Mouse (Mus musculus) embryonic facial prominence, embryonic 11.5 days (tissue): ENCODE measurements around the gene Nckap5. TPM values are rescaled to one million over a fixed set of nuclear protein-coding genes. Genes with fewer than 3 reads are reported as not detected.

Experiments used
- ATAC-seq: fragments of 200-750 bp; cut with Nextera tagmentation; replicated peaks from 2 replicates; pipeline ENCODE4 v1.8.0; 2017; ENCODE audit warnings: low read depth; ENCODE audit not compliant: insufficient number of reproducible peaks, low FRiP score, low TSS enrichment
- DNase-seq: peaks from one replicate; pipeline ENCODE4 v3.0.0-alpha.2; 2015; ENCODE audit warnings: low spot score
- H3K27ac ChIP-seq: fragments of 300-500 bp; sonication (generic); replicated peaks from 2 replicates; pipeline ENCODE4 v1.5.1; 2014; ENCODE audit warnings: mild to moderate bottlenecking, low read depth, low read length, control low read depth
- H3K27me3 ChIP-seq: fragments of 300-500 bp; sonication (generic); 2 replicates; pipeline ENCODE4 v1.6.1; 2014; ENCODE audit warnings: mild to moderate bottlenecking, low read length, moderate library complexity, mixed read lengths; ENCODE audit not compliant: control insufficient read depth, insufficient read depth
- H3K36me3 ChIP-seq: fragments of 300-500 bp; sonication (generic); replicated peaks from 2 replicates; pipeline ENCODE4 v1.6.1; 2014; ENCODE audit warnings: low read depth, mild to moderate bottlenecking, low read length, moderate library complexity, mixed read lengths; ENCODE audit not compliant: control insufficient read depth, insufficient read depth
- H3K4me1 ChIP-seq: fragments of 300-500 bp; sonication (generic); 2 replicates; pipeline ENCODE4 v1.6.1; 2014; ENCODE audit warnings: low read length, mixed read lengths; ENCODE audit not compliant: control insufficient read depth, insufficient read depth
- H3K4me2 ChIP-seq: fragments of 300-500 bp; sonication (generic); 2 replicates; pipeline ENCODE4 v1.6.1; 2014; ENCODE audit warnings: low read depth, mild to moderate bottlenecking, control low read depth, low read length, moderate library complexity
- H3K4me3 ChIP-seq: fragments of 300-500 bp; sonication (generic); 2 replicates; pipeline ENCODE4 v1.5.1; 2014; ENCODE audit warnings: low read depth, low read length, control low read depth
- H3K9ac ChIP-seq: fragments of 300-500 bp; sonication (generic); replicated peaks from 2 replicates; pipeline ENCODE4 v1.6.1; 2014; ENCODE audit warnings: mild to moderate bottlenecking, control low read depth, low read length
- H3K9me3 ChIP-seq: fragments of 300-500 bp; sonication (generic); replicated peaks from 2 replicates; pipeline ENCODE4 v1.6.1; 2016; ENCODE audit warnings: mild to moderate bottlenecking, low read length, inconsistent platforms, mixed read lengths; ENCODE audit not compliant: control insufficient read depth
- WGBS: fragments of 180-500 bp; shearing (Covaris S2); extraction: QIAGEN DNeasy Blood & Tissue Kit; methylation state at CpG from one replicate; pipeline ENCODE4 v1.1.7; 2014; 5-methylcytosine and 5-hydroxymethylcytosine counted together
- polyA plus RNA-seq: library from polyadenylated mRNA; unstranded; fragments of >200 nt; fragmentation: Nextera tagmentation; extraction: Ambion mirVana; gene quantifications from 2 replicates; pipeline ENCODE4 v1.2.1, GENCODE M21; 2014

Nckap5 gene
- polyA plus RNA-seq, 1 experiment from 2014 or later = 5.7 TPM

- no peaks in the 10 kb centered on the region for H3K4me1 ChIP-seq
- 28% methylated on average over 4 of the region's 4 CpGs for WGBS
- H3K9ac ChIP-seq = no peak overlapping the region
- no peak overlapping the region for H3K27ac ChIP-seq
- no peaks in the 10 kb centered on the region for H3K9me3 ChIP-seq
- H3K27me3 ChIP-seq = no peaks in the 10 kb centered on the region
- H3K4me3 ChIP-seq = no peak overlapping the region
- ATAC-seq (peak; percentile 72), DNase-seq (peak; percentile 22)
- H3K36me3 ChIP-seq = no peaks in the 10 kb centered on the region
- no peak overlapping the region for H3K4me2 ChIP-seq
Observed at GRCm38 (mm10) chr1:126745482-126746136, 85.0 kb downstream of the Nckap5 start.

GRCm38 (mm10) chr1:126744631-126745305 lies 85.8 kb downstream of the Nckap5 start:
- H3K27me3 ChIP-seq = no peaks in the 10 kb centered on the region
- DNase-seq = peak; percentile 9
- H3K9me3 ChIP-seq = no peaks in the 10 kb centered on the region
- no peaks in the 10 kb centered on the region for H3K4me1 ChIP-seq
- H3K36me3 ChIP-seq = no peaks in the 10 kb centered on the region
- H3K4me3 ChIP-seq = no peak overlapping the region
- WGBS = 53% methylated on average over 14 of the region's 14 CpGs
- H3K9ac ChIP-seq = no peak overlapping the region
- no peak overlapping the region for H3K27ac ChIP-seq
- ATAC-seq = no peak
- H3K4me2 ChIP-seq = no peak overlapping the region

- Histone ChIP-seq H3K4me1 (no peaks in the 10 kb centered on the region; the same call in 1 of the 2 replicates), H3K27me3 (no peaks in the 10 kb centered on the region; the same call in 1 of the 2 replicates), H3K4me3 (peak overlapping the region; percentile 31), H3K27ac (no peak overlapping the region), H3K9me3 (no peaks in the 10 kb centered on the region), H3K4me2 (peak overlapping the region; percentile 65), H3K36me3 (no peaks in the 10 kb centered on the region), H3K9ac (peak overlapping the region; percentile 43; the same call in 1 of the 2 replicates)
- ATAC-seq = no peak
- DNase-seq = no peak
- WGBS = 3% methylated on average over 12 of the region's 12 CpGs
Observed at GRCm38 (mm10) chr1:126738291-126738640, 92.3 kb downstream of the Nckap5 start.

DNA sequence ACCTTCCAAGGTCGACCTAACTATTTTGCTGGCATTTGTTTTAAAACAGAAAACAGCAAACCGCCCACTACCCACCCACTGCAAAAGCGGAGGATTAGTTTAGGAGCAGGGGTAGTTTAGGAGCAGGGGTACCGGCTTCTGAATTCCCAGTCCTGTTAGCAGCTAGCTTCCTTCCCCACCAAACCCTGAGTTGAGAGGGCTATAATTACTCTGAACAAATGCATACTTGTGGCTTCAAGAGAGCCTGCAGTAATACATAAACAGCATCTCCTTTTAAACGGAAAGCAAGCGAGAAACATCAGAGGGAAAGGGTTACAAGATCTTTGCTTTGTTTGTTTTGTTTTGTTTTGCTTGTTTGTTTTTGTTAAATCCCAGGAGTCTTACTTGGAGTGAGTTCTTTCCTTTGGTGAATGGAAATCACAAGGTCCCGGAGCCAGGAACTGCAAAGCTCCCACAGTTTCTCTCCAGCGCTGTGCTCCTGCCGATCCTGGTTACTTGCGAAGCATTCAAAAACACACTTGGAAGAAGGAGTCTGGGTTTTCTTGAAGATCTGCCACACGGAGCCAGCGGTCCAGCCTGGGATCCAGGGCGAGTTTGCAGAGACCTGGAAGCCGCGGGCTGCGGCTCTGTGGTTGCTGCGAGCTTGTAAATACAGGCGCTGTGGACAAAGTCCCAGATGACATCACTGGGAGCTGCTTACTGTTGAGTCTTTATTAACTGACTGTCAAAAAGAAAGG lies 92.9 kb downstream of the Nckap5 start:
- Histone ChIP-seq H3K4me3 (peak overlapping the region; percentile 31), H3K27ac (0 out of 2 replicates have a peak overlapping the region, but pooled peaks have one; percentile 44), H3K9me3 (no peaks in the 10 kb centered on the region), H3K36me3 (no peaks in the 10 kb centered on the region), H3K9ac (peak overlapping the region; percentile 43), H3K27me3 (no peaks in the 10 kb centered on the region; the same call in 1 of the 2 replicates), H3K4me1 (no peaks in the 10 kb centered on the region; the same call in 1 of the 2 replicates), H3K4me2 (peak overlapping the region; percentile 65)
- WGBS = 6% methylated on average over 18 of the region's 18 CpGs
- peak; percentile 64 for DNase-seq
- peak; percentile 65; the same call in 1 of the 2 replicates for ATAC-seq

GRCm38 (mm10) chr1:126731691-126732090 lies 98.9 kb downstream of the Nckap5 start:
- DNase-seq (no peak), ATAC-seq (no peak)
- no peaks in the 10 kb centered on the region for H3K4me1 ChIP-seq
- H3K9me3 ChIP-seq = no peaks in the 10 kb centered on the region
- no peaks in the 10 kb centered on the region; the same call in 1 of the 2 replicates for H3K27me3 ChIP-seq
- H3K27ac ChIP-seq = no peak overlapping the region
- no peak overlapping the region for H3K4me3 ChIP-seq
- no peak overlapping the region for H3K4me2 ChIP-seq
- no peaks in the 10 kb centered on the region for H3K36me3 ChIP-seq
- H3K9ac ChIP-seq = no peak overlapping the region

GRCm38 (mm10) chr1:126726400-126727055 lies 104.1 kb downstream of the Nckap5 start:
- DNase-seq (peak; percentile 52), ATAC-seq (no peak)
- no peak overlapping the region for H3K4me2 ChIP-seq
- no peaks in the 10 kb centered on the region for H3K4me1 ChIP-seq
- H3K9ac ChIP-seq = no peak overlapping the region
- 48% methylated on average over 6 of the region's 6 CpGs for WGBS
- no peak overlapping the region for H3K4me3 ChIP-seq
- H3K36me3 ChIP-seq = no peaks in the 10 kb centered on the region
- no peak overlapping the region for H3K27ac ChIP-seq
- no peaks in the 10 kb centered on the region for H3K9me3 ChIP-seq
- H3K27me3 ChIP-seq = no peaks in the 10 kb centered on the region

DNA sequence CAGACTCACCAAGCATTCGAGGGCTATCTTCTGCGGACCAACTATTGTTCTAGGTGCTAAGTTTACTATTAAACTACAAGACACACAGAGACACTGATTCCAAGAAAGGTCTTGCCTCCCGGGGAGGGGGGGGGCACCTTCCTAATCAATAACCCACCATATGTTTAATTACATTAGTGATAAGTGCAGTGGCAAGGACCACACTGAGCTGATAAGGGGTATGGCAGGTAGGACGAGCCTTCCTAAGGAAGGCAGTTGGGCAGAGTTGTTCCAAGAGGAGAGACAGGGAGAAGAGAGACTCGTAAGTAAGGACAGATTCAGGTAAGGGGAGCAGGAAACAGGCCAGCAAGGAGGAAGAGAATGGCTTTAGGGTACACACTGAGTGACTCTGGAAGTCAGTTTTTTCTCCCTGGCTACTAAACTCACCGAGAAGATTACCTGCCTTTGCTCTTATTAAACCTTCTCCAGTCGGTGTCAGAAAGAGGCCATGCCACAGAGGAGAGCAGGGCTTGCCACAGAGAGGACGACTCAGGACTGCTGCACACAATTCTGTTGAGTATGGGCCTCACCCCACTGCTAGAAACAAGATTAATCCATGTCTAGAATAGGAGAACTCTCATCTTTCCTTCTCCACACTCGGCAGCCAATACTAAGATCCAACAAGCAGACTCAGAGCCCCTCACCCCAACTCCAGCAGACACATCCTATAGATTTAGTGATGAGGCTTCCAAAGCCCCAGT lies 104.8 kb downstream of the Nckap5 start:
- no peaks in the 10 kb centered on the region for H3K4me1 ChIP-seq
- ATAC-seq (no peak), DNase-seq (no peak)
- H3K36me3 ChIP-seq = no peaks in the 10 kb centered on the region
- H3K27me3 ChIP-seq = no peaks in the 10 kb centered on the region
- no peak overlapping the region for H3K9ac ChIP-seq
- H3K9me3 ChIP-seq = no peaks in the 10 kb centered on the region
- no peak overlapping the region for H3K4me3 ChIP-seq
- WGBS = 74% methylated on average over 9 of the region's 9 CpGs
- no peak overlapping the region for H3K4me2 ChIP-seq
- H3K27ac ChIP-seq = no peak overlapping the region
